Mouse (Mus musculus): ENCODE data around the gene Fam162a. TPM values are rescaled to one million over a fixed set of nuclear protein-coding genes. Genes with fewer than 3 reads are reported as not detected.

Fam162a gene
- polyA plus RNA-seq, 1 experiment from 2014 or later: 517 TPM

Other genes with a start within 250 kb of the Fam162a start
- gene Parp14, start 200.1 kb downstream of the Fam162a start, polyA plus RNA-seq (2015; fragmentation: Nextera tagmentation; extraction: Ambion mirVana): 2.2 TPM in 2 replicates
- gene Parp9, start 133.1 kb downstream of the Fam162a start, polyA plus RNA-seq (2015; fragmentation: Nextera tagmentation; extraction: Ambion mirVana): 13.0 and 15.5 TPM in 2 replicates
- gene Dtx3l, start 132.4 kb downstream of the Fam162a start, polyA plus RNA-seq (2015; fragmentation: Nextera tagmentation; extraction: Ambion mirVana): 8.5 and 9.2 TPM in 2 replicates
- gene Kpna1, start 92.8 kb downstream of the Fam162a start, polyA plus RNA-seq (2015; fragmentation: Nextera tagmentation; extraction: Ambion mirVana): 31.6 and 33.3 TPM in 2 replicates
- gene Wdr5b, start 30.4 kb downstream of the Fam162a start, polyA plus RNA-seq (2015; fragmentation: Nextera tagmentation; extraction: Ambion mirVana): 5.7 and 5.9 TPM in 2 replicates
- gene Ccdc58, start 91 bp upstream of the Fam162a start, polyA plus RNA-seq (2015; fragmentation: Nextera tagmentation; extraction: Ambion mirVana): 104 and 121 TPM in 2 replicates
- gene Csta1, start 59.6 kb upstream of the Fam162a start, polyA plus RNA-seq (2015; fragmentation: Nextera tagmentation; extraction: Ambion mirVana): not detected in 2 replicates
- 1.1 TPM in 1 of 2 replicates, not detected in the other for gene Stfa2l1, start 85.2 kb upstream of the Fam162a start, polyA plus RNA-seq (2015; fragmentation: Nextera tagmentation; extraction: Ambion mirVana)
- gene Gm5483, start 112.6 kb upstream of the Fam162a start, polyA plus RNA-seq (2015; fragmentation: Nextera tagmentation; extraction: Ambion mirVana): 1.6 and 2.4 TPM in 2 replicates
- gene Gm5416, start 138.8 kb upstream of the Fam162a start, polyA plus RNA-seq (2015; fragmentation: Nextera tagmentation; extraction: Ambion mirVana): not detected in 2 replicates
- gene 2010005H15Rik, start 149.9 kb upstream of the Fam162a start, polyA plus RNA-seq (2015; fragmentation: Nextera tagmentation; extraction: Ambion mirVana): 0.39 and 1.2 TPM in 2 replicates
- 3.8 and 7.1 TPM in 2 replicates for gene Stfa1, start 205.4 kb upstream of the Fam162a start, polyA plus RNA-seq (2015; fragmentation: Nextera tagmentation; extraction: Ambion mirVana)

Data from intestine, embryonic 16.5 days (tissue).